ENCODE assay signal across 14 mouse cellular contexts in genomic region chr4:143301042-143301441, GRCm38 (mm10). TPM values are rescaled to one million over a fixed set of nuclear protein-coding genes. Genes with fewer than 3 reads are reported as not detected.
DNase-seq lines count a peak whose midpoint lies in the region; ATAC-seq lines count a peak whose summit lies in the region.
"Had no signal": no experiment of that assay in that cellular context is flagged by ENCODE, and none has a peak within 500 bp of the region (broad histone marks: within the 10 kb centered on the region; RNA-seq: fewer than 3 reads in every experiment).

No protein-coding gene starts in this region.

- WGBS in forebrain, embryonic 11.5 days: 70% methylated on average over 5 of the region's 5 CpGs
- 76% methylated on average over 5 of the region's 5 CpGs for WGBS in forebrain, embryonic 14.5 days
- WGBS in kidney, embryonic 14.5 days: 17% methylated on average over 5 of the region's 5 CpGs
- WGBS in neural tube, embryonic 15.5 days: 50% methylated on average over 5 of the region's 5 CpGs
- 58% methylated on average over 5 of the region's 5 CpGs for WGBS in neural tube, embryonic 13.5 days

- no peak for ATAC-seq in forebrain, embryonic 11.5 days (replicated peaks; ENCODE audit: low FRiP score)
- ATAC-seq in forebrain, embryonic 14.5 days: no peak
- ATAC-seq in kidney, embryonic 14.5 days (ENCODE audit: low FRiP score, low TSS enrichment): no peak
- ATAC-seq in neural tube, embryonic 15.5 days (ENCODE audit: low FRiP score): no peak
- ATAC-seq in neural tube, embryonic 13.5 days (ENCODE audit: low read depth): no peak

- H3K4me1 ChIP-seq in forebrain, embryonic 11.5 days (replicated peaks; ENCODE audit: control insufficient read depth, insufficient read depth, low read length): peaks cover 9% of the 10 kb centered on the region; the same call in 1 of the 2 replicates
- H3K4me1 ChIP-seq in forebrain, embryonic 14.5 days (ENCODE audit: control insufficient read depth, insufficient read depth, low read length): peaks cover 15% of the 10 kb centered on the region
- peaks cover 27% of the 10 kb centered on the region; the same call in 1 of the 2 replicates for H3K4me1 ChIP-seq in kidney, embryonic 14.5 days (ENCODE audit: control insufficient read depth, insufficient read depth, low read length)
- H3K4me1 ChIP-seq in neural tube, embryonic 15.5 days: peaks cover 31% of the 10 kb centered on the region
- H3K4me1 ChIP-seq in neural tube, embryonic 13.5 days (replicated peaks): peaks cover 48% of the 10 kb centered on the region
- H3K4me1 ChIP-seq: stomach, embryonic 15.5 days had no signal

- no peaks in the 10 kb centered on the region for H3K9me3 ChIP-seq in forebrain, embryonic 11.5 days (ENCODE audit: control insufficient read depth, low read length)
- H3K9me3 ChIP-seq in forebrain, embryonic 14.5 days (replicated peaks; ENCODE audit: control insufficient read depth, low read length): no peaks in the 10 kb centered on the region
- no peaks in the 10 kb centered on the region for H3K9me3 ChIP-seq in kidney, embryonic 14.5 days (ENCODE audit: control insufficient read depth, low read length)
- H3K9me3 ChIP-seq in neural tube, embryonic 15.5 days (replicated peaks): no peaks in the 10 kb centered on the region
- no peaks in the 10 kb centered on the region for H3K9me3 ChIP-seq in neural tube, embryonic 13.5 days
- H3K9me3 ChIP-seq: intestine, embryonic 15.5 days; stomach, embryonic 15.5 days had no signal

- no peak overlapping the region for H3K9ac ChIP-seq in forebrain, embryonic 11.5 days (ENCODE audit: low read length)
- no peak overlapping the region for H3K9ac ChIP-seq in forebrain, embryonic 14.5 days (ENCODE audit: low read length)
- H3K9ac ChIP-seq in kidney, embryonic 14.5 days (ENCODE audit: low read depth, low read length): no peak overlapping the region
- no peak overlapping the region for H3K9ac ChIP-seq in neural tube, embryonic 15.5 days (replicated peaks)
- H3K9ac ChIP-seq in neural tube, embryonic 13.5 days: no peak overlapping the region
- H3K9ac ChIP-seq: intestine, embryonic 15.5 days; stomach, embryonic 15.5 days had no signal

- H3K4me3 ChIP-seq in forebrain, embryonic 11.5 days (ENCODE audit: low read depth, low read length): peak overlapping the region; percentile 52; the same call in 1 of the 2 replicates
- H3K4me3 ChIP-seq in forebrain, embryonic 14.5 days (ENCODE audit: low read depth, low read length): no peak overlapping the region
- H3K4me3 ChIP-seq in kidney, embryonic 14.5 days (ENCODE audit: low read length): no peak overlapping the region; the same call in 1 of the 2 replicates
- H3K4me3 ChIP-seq in neural tube, embryonic 15.5 days (replicated peaks): no peak overlapping the region
- no peak overlapping the region for H3K4me3 ChIP-seq in neural tube, embryonic 13.5 days
- H3K4me3 ChIP-seq: intestine, embryonic 15.5 days; stomach, embryonic 15.5 days had no signal

- no peak for DNase-seq in forebrain, embryonic 11.5 days (ENCODE audit: low spot score)
- DNase-seq in forebrain, embryonic 14.5 days (ENCODE audit: low spot score): no peak
- DNase-seq in kidney, adult 11 months: no peak
- DNase-seq in neural tube, embryonic 10.5 days (ENCODE audit: extremely low spot score, low spot score): peak; percentile 41
- no peak for DNase-seq in spleen, postnatal 14 days (ENCODE audit: low spot score in 2 of 2)
- DNase-seq: adrenal gland, postnatal 25 days; left cerebral cortex, postnatal 4 days; lung, adult 18-20 months; thymus, postnatal 36 days had no signal

- H3K27ac ChIP-seq in forebrain, embryonic 11.5 days (ENCODE audit: low read depth, low read length): no peak overlapping the region
- H3K27ac ChIP-seq in forebrain, embryonic 14.5 days (ENCODE audit: low read depth, low read length): no peak overlapping the region
- no peak overlapping the region for H3K27ac ChIP-seq in kidney, embryonic 14.5 days (ENCODE audit: low read depth, low read length)
- H3K27ac ChIP-seq in neural tube, embryonic 15.5 days (replicated peaks): no peak overlapping the region
- no peak overlapping the region for H3K27ac ChIP-seq in neural tube, embryonic 13.5 days (replicated peaks)
- H3K27ac ChIP-seq: intestine, embryonic 15.5 days; stomach, embryonic 15.5 days had no signal

- H3K36me3 ChIP-seq in forebrain, embryonic 11.5 days (ENCODE audit: control insufficient read depth, insufficient read depth, low read length): no peaks in the 10 kb centered on the region
- H3K36me3 ChIP-seq in forebrain, embryonic 14.5 days (ENCODE audit: control insufficient read depth, insufficient read depth, low read length): no peaks in the 10 kb centered on the region
- H3K36me3 ChIP-seq in kidney, embryonic 14.5 days (ENCODE audit: control insufficient read depth, insufficient read depth, low read length): no peaks in the 10 kb centered on the region
- no peaks in the 10 kb centered on the region for H3K36me3 ChIP-seq in neural tube, embryonic 15.5 days
- no peaks in the 10 kb centered on the region for H3K36me3 ChIP-seq in neural tube, embryonic 13.5 days
- H3K36me3 ChIP-seq: intestine, embryonic 15.5 days; stomach, embryonic 15.5 days had no signal

- peak overlapping the region; percentile 5; the same call in 1 of the 2 replicates for H3K4me2 ChIP-seq in forebrain, embryonic 11.5 days (ENCODE audit: low read depth, low read length, severe bottlenecking)
- no peak overlapping the region for H3K4me2 ChIP-seq in forebrain, embryonic 14.5 days (ENCODE audit: low read length)
- H3K4me2 ChIP-seq in kidney, embryonic 14.5 days (replicated peaks; ENCODE audit: low read depth, low read length): peak overlapping the region; percentile 51
- H3K4me2 ChIP-seq in neural tube, embryonic 15.5 days: no peak overlapping the region
- H3K4me2 ChIP-seq in neural tube, embryonic 13.5 days: peak overlapping the region; percentile 60
- H3K4me2 ChIP-seq: stomach, embryonic 15.5 days had no signal

- H3K27me3 ChIP-seq in forebrain, embryonic 11.5 days (ENCODE audit: control insufficient read depth, insufficient read depth, low read length): no peaks in the 10 kb centered on the region
- no peaks in the 10 kb centered on the region for H3K27me3 ChIP-seq in forebrain, embryonic 14.5 days (replicated peaks; ENCODE audit: control insufficient read depth, insufficient read depth, low read length)
- H3K27me3 ChIP-seq in kidney, embryonic 14.5 days (ENCODE audit: control insufficient read depth, insufficient read depth, low read length): no peaks in the 10 kb centered on the region
- H3K27me3 ChIP-seq in neural tube, embryonic 15.5 days (replicated peaks): no peaks in the 10 kb centered on the region; the same call in 1 of the 2 replicates
- no peaks in the 10 kb centered on the region for H3K27me3 ChIP-seq in neural tube, embryonic 13.5 days
- H3K27me3 ChIP-seq: stomach, embryonic 15.5 days had no signal

RNA-seq across cellular contexts. Expression of gene Pdpn, which starts 1.7 kb away (rescaled TPM):
- 74.5 and 75.8 TPM in 2 replicates for polyA plus RNA-seq in forebrain, embryonic 11.5 days (2014; fragmentation: Nextera tagmentation; extraction: Ambion mirVana)
- 65.5 and 70.1 TPM in 2 replicates for polyA plus RNA-seq in forebrain, embryonic 14.5 days (2014; fragmentation: Nextera tagmentation; extraction: Ambion mirVana)
- polyA plus RNA-seq in kidney, embryonic 14.5 days (2014; fragmentation: Nextera tagmentation; extraction: Ambion mirVana): 47.4 and 48.7 TPM in 2 replicates
- polyA plus RNA-seq in neural tube, embryonic 15.5 days (2015; fragmentation: Nextera tagmentation; extraction: Ambion mirVana): 25.5 and 29.0 TPM in 2 replicates
- polyA plus RNA-seq in neural tube, embryonic 13.5 days (2015; fragmentation: Nextera tagmentation; extraction: Ambion mirVana): 64.0 and 77.5 TPM in 2 replicates

RNA-seq across cellular contexts. Expression of gene Lrrc38, which starts 48.5 kb away (rescaled TPM):
- not detected in 2 replicates for polyA plus RNA-seq in forebrain, embryonic 11.5 days (2014; fragmentation: Nextera tagmentation; extraction: Ambion mirVana)
- 0.09 TPM in 1 of 2 replicates, not detected in the other for polyA plus RNA-seq in forebrain, embryonic 14.5 days (2014; fragmentation: Nextera tagmentation; extraction: Ambion mirVana)
- not detected in 2 replicates for polyA plus RNA-seq in kidney, embryonic 14.5 days (2014; fragmentation: Nextera tagmentation; extraction: Ambion mirVana)
- 0.59 and 0.70 TPM in 2 replicates for polyA plus RNA-seq in neural tube, embryonic 15.5 days (2015; fragmentation: Nextera tagmentation; extraction: Ambion mirVana)
- 0.27 and 0.33 TPM in 2 replicates for polyA plus RNA-seq in neural tube, embryonic 13.5 days (2015; fragmentation: Nextera tagmentation; extraction: Ambion mirVana)
- polyA plus RNA-seq: stomach, embryonic 15.5 days had no signal

Comparison
In these comparisons a context has a peak if more than half of its experiments do, and no peak if none do; other contexts are left out.
1. H3K4me2 ChIP-seq: peak in forebrain, embryonic 11.5 days (single experiment), kidney, embryonic 14.5 days (single experiment) and neural tube, embryonic 13.5 days (single experiment); none in forebrain, embryonic 14.5 days (single experiment) and neural tube, embryonic 15.5 days (single experiment).